Mouse (Mus musculus) embryonic facial prominence, embryonic 13.5 days (tissue): ENCODE results near the gene Limk1. TPM values are rescaled to one million over a fixed set of nuclear protein-coding genes. Genes with fewer than 3 reads are reported as not detected.

Source experiments
- ATAC-seq: fragments of 200-750 bp; cut with Nextera tagmentation; 2 replicates; pipeline ENCODE4 v1.8.0; 2017; ENCODE audit warnings: low read depth; ENCODE audit not compliant: insufficient number of reproducible peaks, insufficient read depth, low FRiP score, low TSS enrichment
- H3K27ac ChIP-seq: fragments of 300-500 bp; sonication (generic); 2 replicates; pipeline ENCODE4 v1.5.1; 2015; ENCODE audit warnings: moderate library complexity, mild to moderate bottlenecking, inconsistent platforms
- H3K27me3 ChIP-seq: fragments of 300-500 bp; sonication (generic); 2 replicates; pipeline ENCODE4 v1.6.1; 2015; ENCODE audit warnings: mild to moderate bottlenecking, inconsistent platforms
- H3K36me3 ChIP-seq: fragments of 300-500 bp; sonication (generic); 2 replicates; pipeline ENCODE4 v1.6.1; 2015; ENCODE audit warnings: mild to moderate bottlenecking, inconsistent platforms
- H3K4me1 ChIP-seq: fragments of 300-500 bp; sonication (generic); 2 replicates; pipeline ENCODE4 v1.6.1; 2015; ENCODE audit warnings: inconsistent platforms
- H3K4me2 ChIP-seq: fragments of 300-500 bp; sonication (generic); 2 replicates; pipeline ENCODE4 v1.6.1; 2015; ENCODE audit warnings: moderate library complexity, mild to moderate bottlenecking, inconsistent platforms
- H3K4me3 ChIP-seq: fragments of 300-500 bp; sonication (generic); 2 replicates; pipeline ENCODE4 v1.5.1; 2015; ENCODE audit warnings: mild to moderate bottlenecking, inconsistent platforms
- H3K9ac ChIP-seq: fragments of 300-500 bp; sonication (generic); 2 replicates; pipeline ENCODE4 v1.6.1; 2015; ENCODE audit warnings: mild to moderate bottlenecking, inconsistent platforms
- H3K9me3 ChIP-seq: fragments of 300-500 bp; sonication (generic); 2 replicates; pipeline ENCODE4 v1.6.1; 2016; ENCODE audit warnings: inconsistent platforms
- WGBS: fragments of 180-500 bp; shearing (Covaris S2); methylation state at CpG from one replicate; pipeline ENCODE4 v1.1.7; 2015; ENCODE audit warnings: mixed read lengths; 5-methylcytosine and 5-hydroxymethylcytosine counted together
- polyA plus RNA-seq: library from polyadenylated mRNA; unstranded; fragments of >200 nt; fragmentation: Nextera tagmentation; extraction: Ambion mirVana; gene quantifications from 2 replicates; pipeline ENCODE4 v1.2.1, GENCODE M21; 2015

The Limk1 gene
- polyA plus RNA-seq = 11.6 and 11.9 TPM in 2 replicates

DNA sequence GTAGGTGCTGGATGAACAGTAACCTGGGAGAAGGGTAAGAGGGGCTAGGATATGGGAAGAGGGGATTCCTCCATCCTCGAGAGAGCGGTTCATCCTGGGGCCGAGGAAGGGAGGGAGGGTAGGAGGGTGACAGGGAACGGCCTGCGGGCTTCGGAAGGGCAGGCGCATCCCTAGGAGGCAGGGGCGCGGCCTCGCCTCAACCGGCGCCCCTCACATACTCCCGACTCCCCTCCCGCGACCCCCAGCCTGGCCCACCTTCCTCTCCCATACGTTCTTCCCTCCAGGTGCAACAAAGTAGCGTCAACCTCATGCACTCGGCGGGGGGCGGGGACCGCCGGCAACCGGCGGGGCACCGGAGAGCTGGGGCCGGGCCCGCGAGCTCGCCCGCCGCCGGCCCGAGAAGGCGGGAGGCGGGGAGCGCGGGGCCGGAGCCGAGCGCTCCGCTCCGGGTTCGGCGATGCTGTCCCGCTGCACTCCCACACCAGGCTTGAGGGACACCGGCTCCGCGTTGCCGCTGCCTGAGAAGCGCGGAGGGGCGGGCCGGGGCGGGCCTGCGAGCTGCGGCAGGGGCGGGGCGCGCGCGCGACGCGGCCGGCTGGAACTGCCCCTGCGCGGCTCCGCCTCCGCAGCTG lies at the start of gene Limk1:
TSS of gene Limk1 (minus strand) at position 513 of the 632 bp plus-strand sequence.
- Histone ChIP-seq H3K4me2 (peak within 1 kb of the TSS; percentile 82), H3K9ac (peak within 1 kb of the TSS; percentile 88), H3K9me3 (no peaks in the 10 kb centered on the region), H3K27ac (peak within 1 kb of the TSS; percentile 69), H3K4me1 (peaks cover 9% of the 10 kb centered on the region), H3K4me3 (peak within 1 kb of the TSS; percentile 84), H3K36me3 (peaks cover 31% of the 10 kb centered on the region), H3K27me3 (no peaks in the 10 kb centered on the region)
- no peak for ATAC-seq
- 2% methylated on average over 61 of the region's 69 CpGs for WGBS

DNA sequence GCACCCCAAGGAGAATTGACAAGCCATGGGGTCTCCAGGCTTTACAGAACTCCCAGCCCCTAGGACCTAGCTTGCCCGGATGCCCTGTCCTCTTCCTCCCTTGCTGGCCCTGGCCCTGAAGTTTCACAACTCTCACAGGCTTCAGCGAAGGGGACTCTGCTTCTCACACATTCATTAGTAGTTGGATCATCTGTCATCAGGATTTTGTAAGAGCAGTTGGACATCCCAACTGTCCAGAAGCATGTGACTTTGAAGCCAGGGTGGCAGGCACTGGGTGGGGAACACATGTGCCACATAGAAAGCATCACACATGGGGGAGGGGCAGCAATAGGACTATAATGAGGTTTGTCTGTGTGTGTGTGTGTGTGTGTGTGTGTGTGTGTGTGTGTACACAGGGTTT lies 46.5 kb upstream of the Limk1 start:
- H3K36me3 ChIP-seq = peaks cover 52% of the 10 kb centered on the region
- no peak overlapping the region for H3K27ac ChIP-seq
- H3K27me3 ChIP-seq = no peaks in the 10 kb centered on the region
- H3K9ac ChIP-seq = no peak overlapping the region
- no peaks in the 10 kb centered on the region for H3K9me3 ChIP-seq
- no peak overlapping the region for H3K4me2 ChIP-seq
- 0 out of 2 replicates have a peak, but pooled peaks cover 10% of the 10 kb centered on the region for H3K4me1 ChIP-seq
- ATAC-seq = no peak
- WGBS = 86% methylated on average over 2 of the region's 2 CpGs
- H3K4me3 ChIP-seq = no peak overlapping the region

DNA sequence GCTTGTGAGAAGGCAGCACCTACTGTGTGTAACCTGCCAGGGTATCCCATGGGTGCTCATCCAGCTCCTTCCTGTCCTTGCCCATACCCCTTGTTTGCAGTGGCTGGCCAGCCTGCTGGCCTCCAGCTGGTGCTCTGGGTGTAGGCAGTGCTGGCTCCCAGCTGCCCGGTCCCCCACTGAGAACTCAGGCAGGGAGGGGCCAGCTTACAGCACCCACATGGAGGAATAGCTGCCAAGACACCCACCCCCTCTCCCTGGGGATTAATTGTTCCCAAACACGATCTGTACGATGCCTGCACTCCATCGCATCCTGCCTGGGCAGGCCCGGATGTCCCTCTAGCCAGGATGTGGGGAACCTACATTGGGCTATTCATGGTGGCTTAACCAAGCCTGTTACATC lies 45.7 kb upstream of the Limk1 start:
- Histone ChIP-seq H3K27ac (no peak overlapping the region), H3K9ac (no peak overlapping the region), H3K9me3 (no peaks in the 10 kb centered on the region), H3K36me3 (peaks cover 59% of the 10 kb centered on the region), H3K4me2 (no peak overlapping the region), H3K4me1 (peaks cover 14% of the 10 kb centered on the region; the same call in 1 of the 2 replicates), H3K4me3 (no peak overlapping the region), H3K27me3 (no peaks in the 10 kb centered on the region)
- 65% methylated on average over 5 of the region's 5 CpGs for WGBS
- no peak for ATAC-seq

DNA sequence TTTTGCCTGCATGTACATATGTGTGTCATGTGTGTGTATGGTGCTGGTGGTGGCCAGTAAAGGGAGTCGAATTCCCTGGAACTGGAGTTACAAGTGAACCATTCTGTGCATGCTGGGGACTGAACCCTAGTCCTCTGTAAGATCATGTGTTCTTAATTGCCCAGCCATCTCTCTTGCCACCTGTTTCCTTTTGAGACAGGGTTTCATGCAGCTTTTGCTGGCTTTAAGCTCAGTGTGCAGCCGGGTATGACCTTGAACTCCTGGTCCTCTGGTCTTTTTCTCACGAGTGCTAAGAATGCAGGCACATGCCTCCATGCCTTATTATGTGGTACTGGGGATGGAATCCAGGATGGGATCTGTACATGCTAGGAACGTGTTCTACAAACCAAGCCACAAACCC lies 44.8 kb upstream of the Limk1 start:
- no peak overlapping the region for H3K27ac ChIP-seq
- peaks cover 60% of the 10 kb centered on the region for H3K36me3 ChIP-seq
- no peak overlapping the region for H3K9ac ChIP-seq
- no peaks in the 10 kb centered on the region for H3K9me3 ChIP-seq
- no peak for ATAC-seq
- no peak overlapping the region for H3K4me3 ChIP-seq
- H3K27me3 ChIP-seq = no peaks in the 10 kb centered on the region
- WGBS = 43% methylated on average over 4 of the region's 4 CpGs
- peaks cover 22% of the 10 kb centered on the region; the same call in 1 of the 2 replicates for H3K4me1 ChIP-seq
- no peak overlapping the region for H3K4me2 ChIP-seq

DNA sequence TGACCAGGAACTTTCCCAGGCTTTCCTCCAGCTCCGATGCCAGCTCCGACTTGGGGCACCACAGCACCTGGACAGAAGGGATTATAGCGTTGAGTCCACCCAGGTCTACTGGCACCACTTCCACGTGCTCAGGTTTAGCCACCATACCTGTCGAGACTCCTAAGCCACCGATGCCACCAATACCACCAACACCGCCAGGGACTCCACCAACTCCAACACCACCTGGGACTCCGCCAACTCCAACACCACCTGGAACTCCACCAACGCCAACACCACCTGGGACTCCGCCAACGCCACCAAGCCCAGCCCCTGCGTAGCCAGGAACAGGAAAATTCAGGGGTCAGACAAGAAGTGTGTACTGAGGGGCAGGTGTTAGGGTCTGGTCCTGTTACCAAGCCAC lies 40.7 kb upstream of the Limk1 start:
- Histone ChIP-seq H3K4me2 (no peak overlapping the region), H3K36me3 (peaks cover 63% of the 10 kb centered on the region), H3K9ac (no peak overlapping the region), H3K4me3 (no peak overlapping the region), H3K27ac (no peak overlapping the region), H3K27me3 (no peaks in the 10 kb centered on the region), H3K9me3 (no peaks in the 10 kb centered on the region), H3K4me1 (peaks cover 23% of the 10 kb centered on the region; the same call in 1 of the 2 replicates)
- no peak for ATAC-seq
- WGBS = 87% methylated on average over 12 of the region's 12 CpGs

DNA sequence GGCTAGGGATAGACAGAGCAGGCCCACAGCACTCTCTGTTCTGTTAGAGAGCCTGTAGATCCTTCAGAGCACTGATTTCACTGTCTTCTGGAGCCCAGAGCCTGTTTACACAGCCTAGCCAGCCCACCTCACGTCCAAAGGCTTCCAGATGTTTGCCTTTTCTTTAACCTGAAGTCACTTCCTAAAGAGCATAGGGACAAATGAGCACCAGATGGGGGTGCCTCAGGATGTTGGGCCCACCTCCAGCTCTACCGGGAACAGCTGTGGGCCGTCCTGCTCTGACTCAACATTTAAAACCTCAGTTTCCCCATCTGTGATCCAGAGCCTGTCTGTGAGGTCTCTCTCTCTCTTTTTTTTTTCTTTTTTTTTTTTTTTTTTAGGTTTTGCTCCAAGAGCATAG lies 40.1 kb upstream of the Limk1 start:
- WGBS = 30% methylated on average over 3 of the region's 3 CpGs
- peak; percentile 34; the same call in 1 of the 2 replicates for ATAC-seq
- Histone ChIP-seq H3K4me3 (no peak overlapping the region), H3K9ac (no peak overlapping the region), H3K27ac (peak overlapping the region; percentile 78; the same call in 1 of the 2 replicates), H3K27me3 (no peaks in the 10 kb centered on the region), H3K4me1 (peaks cover 19% of the 10 kb centered on the region; the same call in 1 of the 2 replicates), H3K9me3 (no peaks in the 10 kb centered on the region), H3K36me3 (peaks cover 61% of the 10 kb centered on the region), H3K4me2 (no peak overlapping the region)

DNA sequence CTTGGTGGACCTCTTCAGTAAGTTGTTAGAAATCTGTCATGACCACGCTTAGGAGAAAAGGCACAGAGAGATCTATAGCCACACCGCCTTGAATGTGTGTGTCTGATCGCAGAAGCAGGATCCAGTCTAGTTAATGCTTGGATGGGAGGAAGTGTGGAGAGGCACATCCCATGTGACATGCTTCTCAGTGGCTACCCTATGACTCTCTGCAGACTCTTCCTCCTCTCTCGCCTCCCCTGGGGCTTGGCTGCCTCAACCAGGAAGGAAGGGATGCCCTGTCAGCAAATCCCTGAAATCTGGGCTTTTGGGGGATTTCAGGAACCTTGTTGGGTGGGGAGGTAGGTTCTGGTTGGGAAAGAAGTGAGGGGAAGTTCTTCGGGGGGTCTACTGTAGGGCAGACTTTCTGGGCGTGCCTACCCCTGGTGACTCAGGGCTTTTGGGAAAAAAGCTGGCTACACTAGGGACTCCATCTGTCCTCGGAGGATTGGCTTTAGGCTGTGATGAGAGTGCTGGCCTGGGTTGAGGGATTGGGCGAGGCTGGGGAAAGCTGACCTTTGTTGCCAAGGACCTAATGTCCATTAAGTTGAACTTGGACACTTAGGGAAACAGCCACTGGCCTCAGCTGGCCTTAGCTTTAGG lies 38.7 kb upstream of the Limk1 start:
- Histone ChIP-seq H3K9me3 (no peaks in the 10 kb centered on the region), H3K4me2 (no peak overlapping the region), H3K27me3 (no peaks in the 10 kb centered on the region), H3K4me3 (no peak overlapping the region), H3K27ac (no peak overlapping the region; the same call in 1 of the 2 replicates), H3K9ac (no peak overlapping the region), H3K4me1 (peaks cover 19% of the 10 kb centered on the region; the same call in 1 of the 2 replicates), H3K36me3 (peaks cover 59% of the 10 kb centered on the region)
- ATAC-seq = no peak
- 85% methylated on average over 8 of the region's 8 CpGs for WGBS

DNA sequence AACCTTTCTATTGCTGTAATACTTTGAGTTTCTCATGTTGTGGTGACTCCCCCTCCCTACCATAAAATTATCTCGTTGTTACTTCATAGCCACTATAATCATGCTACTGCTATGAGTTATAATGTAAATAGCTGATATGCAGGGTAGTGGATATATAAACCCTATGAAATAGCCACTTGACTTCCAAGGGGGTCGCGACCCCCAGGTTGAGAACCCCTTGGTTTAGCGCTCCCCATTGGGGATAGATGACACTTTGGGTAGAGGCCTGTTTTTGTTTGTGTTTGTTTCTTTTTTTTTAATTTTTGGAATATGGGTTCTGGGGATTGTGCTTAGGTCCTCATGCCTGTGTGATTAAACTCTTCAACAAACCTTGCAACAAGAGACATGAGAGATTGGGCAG lies 36.9 kb upstream of the Limk1 start:
- H3K27me3 ChIP-seq = no peaks in the 10 kb centered on the region
- H3K4me2 ChIP-seq = no peak overlapping the region
- H3K36me3 ChIP-seq = peaks cover 55% of the 10 kb centered on the region
- no peaks in the 10 kb centered on the region for H3K9me3 ChIP-seq
- WGBS = 71% methylated on average over 4 of the region's 4 CpGs
- no peak for ATAC-seq
- peaks cover 20% of the 10 kb centered on the region for H3K4me1 ChIP-seq
- no peak overlapping the region for H3K27ac ChIP-seq
- no peak overlapping the region for H3K4me3 ChIP-seq
- H3K9ac ChIP-seq = no peak overlapping the region

DNA sequence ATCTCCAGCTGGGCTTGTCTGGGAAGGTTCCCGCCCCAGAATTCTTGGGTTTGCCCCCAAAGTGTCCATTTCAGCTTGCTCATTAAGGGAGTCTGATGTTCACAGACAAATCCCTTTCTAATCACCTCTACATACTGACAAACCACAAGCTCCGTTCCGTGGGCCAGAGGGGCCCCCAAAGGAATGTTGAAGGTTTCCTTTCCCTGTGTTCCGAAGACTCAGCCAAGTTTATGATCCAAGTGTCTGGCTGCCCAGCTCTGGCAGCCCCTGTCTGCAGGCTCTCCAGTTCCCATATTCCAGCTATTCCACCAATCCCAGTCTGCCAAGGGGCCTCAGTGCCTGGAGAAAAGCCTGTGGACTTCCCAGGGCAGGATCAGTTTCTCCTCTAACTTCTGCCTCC lies 31.7 kb upstream of the Limk1 start:
- H3K4me1 ChIP-seq = peaks cover 18% of the 10 kb centered on the region
- H3K9ac ChIP-seq = peak overlapping the region; percentile 44; the same call in 1 of the 2 replicates
- H3K4me3 ChIP-seq = no peak overlapping the region
- peak overlapping the region; percentile 41 for H3K27ac ChIP-seq
- H3K27me3 ChIP-seq = peaks cover 5% of the 10 kb centered on the region; the same call in 1 of the 2 replicates
- 36% methylated on average over 4 of the region's 4 CpGs for WGBS
- H3K4me2 ChIP-seq = no peak overlapping the region
- peaks cover 54% of the 10 kb centered on the region for H3K36me3 ChIP-seq
- H3K9me3 ChIP-seq = no peaks in the 10 kb centered on the region
- no peak for ATAC-seq

DNA sequence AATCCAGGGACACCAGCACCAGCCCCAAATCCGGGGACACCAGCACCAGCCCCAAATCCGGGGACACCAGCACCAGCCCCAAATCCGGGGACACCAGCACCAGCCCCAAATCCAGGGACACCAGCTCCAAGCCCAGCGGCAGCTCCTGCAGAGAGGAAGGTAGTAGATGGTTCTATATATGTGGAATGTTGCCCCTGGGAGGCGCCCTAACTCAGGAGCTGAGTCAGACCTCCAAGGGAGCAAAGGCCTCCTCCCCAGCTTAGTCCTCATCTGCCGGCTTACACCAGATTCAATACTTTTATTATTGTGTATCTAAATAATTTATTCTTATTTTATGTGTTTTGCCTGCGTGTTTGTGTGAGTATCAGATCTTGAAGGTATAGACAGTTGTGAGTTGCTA lies 22.7 kb upstream of the Limk1 start:
- Histone ChIP-seq H3K27me3 (no peaks in the 10 kb centered on the region; the same call in 1 of the 2 replicates), H3K27ac (no peak overlapping the region), H3K4me2 (no peak overlapping the region), H3K36me3 (peaks cover 72% of the 10 kb centered on the region), H3K4me3 (no peak overlapping the region), H3K9me3 (no peaks in the 10 kb centered on the region), H3K9ac (no peak overlapping the region), H3K4me1 (no peaks in the 10 kb centered on the region)
- 69% methylated on average over 7 of the region's 7 CpGs for WGBS
- ATAC-seq = no peak

DNA sequence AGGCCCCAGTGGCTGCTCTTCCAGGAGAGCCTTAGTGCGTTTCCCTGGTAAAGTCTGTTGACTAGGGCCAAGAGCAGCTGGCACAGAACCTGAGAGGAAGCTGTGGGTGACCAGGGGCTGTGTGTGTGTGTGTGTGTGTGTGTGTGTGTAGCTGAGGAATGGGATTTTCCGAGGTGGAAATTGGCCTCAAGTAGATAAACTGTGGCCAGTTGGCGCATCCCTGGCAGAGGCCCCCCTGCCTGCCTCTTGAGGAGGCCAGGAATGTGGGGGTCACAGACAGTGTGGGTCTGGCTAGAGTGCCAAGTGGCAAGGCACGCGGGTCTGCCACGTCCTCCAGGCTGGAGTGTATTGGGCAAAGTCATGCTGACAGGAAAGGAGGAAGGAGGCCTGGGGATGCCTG lies 20.9 kb upstream of the Limk1 start:
- H3K9ac ChIP-seq = no peak overlapping the region
- peaks cover 72% of the 10 kb centered on the region for H3K36me3 ChIP-seq
- no peak overlapping the region for H3K4me2 ChIP-seq
- no peak for ATAC-seq
- H3K27ac ChIP-seq = no peak overlapping the region; the same call in 1 of the 2 replicates
- no peaks in the 10 kb centered on the region for H3K9me3 ChIP-seq
- WGBS = 62% methylated on average over 6 of the region's 6 CpGs
- no peaks in the 10 kb centered on the region; the same call in 1 of the 2 replicates for H3K27me3 ChIP-seq
- H3K4me1 ChIP-seq = no peaks in the 10 kb centered on the region
- no peak overlapping the region for H3K4me3 ChIP-seq

DNA sequence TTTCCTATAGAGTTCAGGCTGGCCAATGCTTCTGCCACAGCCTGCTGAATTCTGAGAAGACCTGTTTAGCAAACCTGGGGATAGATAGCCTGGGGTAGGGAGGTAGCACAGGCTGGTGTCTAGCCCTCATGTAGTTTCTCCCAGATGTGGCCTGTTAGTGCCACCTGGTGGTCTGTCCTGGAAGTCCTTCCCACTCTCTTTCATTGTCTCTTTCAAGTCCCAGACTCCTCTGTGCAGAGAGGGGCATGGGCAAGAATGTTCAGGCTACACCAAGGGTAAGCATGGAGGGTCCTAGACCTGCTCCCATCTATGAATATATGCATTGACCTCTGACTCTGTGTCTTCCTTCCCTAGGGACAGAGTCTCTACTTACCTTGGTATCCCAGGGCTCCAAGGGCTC lies 15.8 kb upstream of the Limk1 start:
- H3K27me3 ChIP-seq = no peaks in the 10 kb centered on the region; the same call in 1 of the 2 replicates
- no peak for ATAC-seq
- H3K4me3 ChIP-seq = no peak overlapping the region
- no peaks in the 10 kb centered on the region for H3K9me3 ChIP-seq
- H3K9ac ChIP-seq = no peak overlapping the region
- H3K27ac ChIP-seq = no peak overlapping the region
- peaks cover 6% of the 10 kb centered on the region; the same call in 1 of the 2 replicates for H3K4me1 ChIP-seq
- peaks cover 44% of the 10 kb centered on the region for H3K36me3 ChIP-seq
- H3K4me2 ChIP-seq = no peak overlapping the region
